Mouse (Mus musculus) kidney, adult 11 months (tissue): Measurements from ENCODE around the gene Mad2l2.
"Not testable (repeated sequence)": the region's sequence is repeated elsewhere in the genome, so short reads cannot be mapped to it uniquely, and the experiment has no call there.

Experiments
- DNase-seq: peaks from one replicate; pipeline ENCODE4 v3.0.0; 2022

Mad2l2 gene

GRCm38 (mm10) chr4:148174495-148174862, 44.3 kb downstream of the Mad2l2 start:
- DNase-seq, result no peak

- not testable (repeated sequence) for DNase-seq
These were observed 46.4 kb downstream of the Mad2l2 start for GRCm38 (mm10) chr4:148176603-148177002.

GRCm38 (mm10) chr4:148177716-148178115, 47.5 kb downstream of the Mad2l2 start:
- DNase-seq, result no peak

GRCm38 (mm10) chr4:148181483-148181882, 51.3 kb downstream of the Mad2l2 start:
- DNase-seq, result no peak

GRCm38 (mm10) chr4:148182363-148182762, 52.2 kb downstream of the Mad2l2 start:
- DNase-seq, result no peak

GRCm38 (mm10) chr4:148184564-148184963, 54.4 kb downstream of the Mad2l2 start:
- DNase-seq, result no peak

- DNase-seq, result no peak
These were observed 55.6 kb downstream of the Mad2l2 start for GRCm38 (mm10) chr4:148185819-148186218.

GRCm38 (mm10) chr4:148188767-148189166, 58.6 kb downstream of the Mad2l2 start:
- not testable (repeated sequence) for DNase-seq

- peak; percentile 9 for DNase-seq
These were observed 62.6 kb downstream of the Mad2l2 start for GRCm38 (mm10) chr4:148192707-148193245.

- DNase-seq, result no peak
These were observed 64.2 kb downstream of the Mad2l2 start for GRCm38 (mm10) chr4:148194400-148194799.
